Comparison of ENCODE assay signal across 15 mouse cellular contexts in the genomic region with DNA sequence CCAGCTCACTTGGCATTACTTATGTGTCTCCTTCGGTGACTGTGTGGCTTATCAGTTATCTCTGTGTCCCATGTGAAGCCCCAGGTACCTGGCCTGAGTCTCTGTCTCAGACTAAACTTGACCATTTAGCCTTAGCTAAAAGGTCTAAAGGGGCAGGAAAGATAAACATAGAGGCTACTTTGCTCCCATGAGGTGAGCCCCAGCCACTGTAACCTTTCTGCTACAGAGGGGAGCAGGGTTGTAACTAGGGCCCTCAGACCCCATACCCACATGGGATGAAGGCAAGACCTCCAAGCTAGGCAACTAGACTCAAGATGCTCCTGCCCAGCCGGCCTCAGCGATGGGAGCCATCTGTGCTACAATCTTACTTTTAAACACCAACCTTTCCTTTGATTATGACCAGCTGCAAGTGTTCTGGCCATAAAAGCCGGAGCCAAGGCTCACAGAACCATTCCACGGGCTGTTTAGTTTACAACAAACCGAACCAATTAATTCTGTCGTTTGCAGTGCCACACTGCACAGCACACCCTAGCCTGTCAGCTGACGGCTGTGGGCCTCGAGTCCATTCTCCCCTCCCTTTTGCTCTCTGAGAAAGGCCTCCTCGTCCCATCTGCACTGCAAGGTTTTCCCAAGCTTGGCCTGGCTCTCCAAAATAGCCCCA. TPM values are rescaled to one million over a fixed set of nuclear protein-coding genes. Genes with fewer than 3 reads are reported as not detected.
A peak's percentile ranks its signal among the peaks of the same experiment; 100 is the strongest.
DNase-seq lines count a peak whose midpoint lies in the region; ATAC-seq and TF ChIP-seq lines count a peak whose summit lies in the region.
"Had no signal": no experiment of that assay in that cellular context is flagged by ENCODE, and none has a peak within 500 bp of the region (broad histone marks: within the 10 kb centered on the region; RNA-seq: fewer than 3 reads in every experiment).

No protein-coding gene starts in this region.

- no peak overlapping the region for H3K9ac ChIP-seq in forebrain, embryonic 15.5 days (replicated peaks)
- H3K9ac ChIP-seq in forebrain, embryonic 13.5 days: no peak overlapping the region
- H3K9ac ChIP-seq in heart, postnatal 0 days (replicated peaks; ENCODE audit: low read depth, low read length): no peak overlapping the region
- 0 out of 2 replicates have a peak overlapping the region, but pooled peaks have one; percentile 14 for H3K9ac ChIP-seq in liver, embryonic 11.5 days (ENCODE audit: low read depth, low read length)

- no peak for TF ChIP-seq POLR2A in thymus, adult 2 months (IDR thresholded peaks at IDR 0.05; ENCODE audit: control insufficient read depth, extremely low read depth, insufficient read depth, low read length, poor library complexity)

- WGBS in forebrain, embryonic 15.5 days: 81% methylated on average over 10 of the region's 10 CpGs
- 87% methylated on average over 10 of the region's 10 CpGs for WGBS in forebrain, embryonic 13.5 days
- WGBS in heart, postnatal 0 days: 76% methylated on average over 10 of the region's 10 CpGs
- 73% methylated on average over 10 of the region's 10 CpGs for WGBS in liver, embryonic 11.5 days
- 54% methylated on average over 10 of the region's 10 CpGs for WGBS in limb, embryonic 10.5 days
- 90% methylated on average over 10 of the region's 10 CpGs for WGBS in thymus, adult 2 months

- no peaks in the 10 kb centered on the region for H3K9me3 ChIP-seq in forebrain, embryonic 15.5 days
- no peaks in the 10 kb centered on the region for H3K9me3 ChIP-seq in forebrain, embryonic 13.5 days (replicated peaks)
- H3K9me3 ChIP-seq in heart, postnatal 0 days (replicated peaks; ENCODE audit: control insufficient read depth, low read length): no peaks in the 10 kb centered on the region
- no peaks in the 10 kb centered on the region for H3K9me3 ChIP-seq in liver, embryonic 11.5 days (ENCODE audit: control insufficient read depth, low read length)
- H3K9me3 ChIP-seq in limb, embryonic 10.5 days (replicated peaks): no peaks in the 10 kb centered on the region

- no peak for TF ChIP-seq CTCF in heart, postnatal 0 days (IDR thresholded peaks at IDR 0.05; ENCODE audit: low read depth)
- no peak for TF ChIP-seq CTCF in thymus, adult 2 months (IDR thresholded peaks at IDR 0.05; ENCODE audit: borderline replicate concordance, control insufficient read depth, extremely low read depth, insufficient read depth, low read length, poor library complexity)

- ATAC-seq in forebrain, embryonic 15.5 days (replicated peaks): no peak
- ATAC-seq in forebrain, embryonic 13.5 days: no peak
- no peak for ATAC-seq in heart, postnatal 0 days (ENCODE audit: insufficient read depth, low read depth)
- ATAC-seq in liver, embryonic 11.5 days (replicated peaks; ENCODE audit: low FRiP score): no peak
- ATAC-seq: Patski had no signal

- H3K4me3 ChIP-seq in forebrain, embryonic 15.5 days: no peak overlapping the region
- no peak overlapping the region for H3K4me3 ChIP-seq in forebrain, embryonic 13.5 days
- H3K4me3 ChIP-seq in heart, postnatal 0 days (ENCODE audit: low read depth, low read length): no peak overlapping the region
- H3K4me3 ChIP-seq in liver, embryonic 11.5 days (ENCODE audit: low read depth, low read length): no peak overlapping the region
- H3K4me3 ChIP-seq in limb, embryonic 10.5 days: no peak overlapping the region
- no peak overlapping the region for H3K4me3 ChIP-seq in thymus, adult 2 months (ENCODE audit: control insufficient read depth, insufficient read depth, low read length)

- H3K4me2 ChIP-seq in forebrain, embryonic 15.5 days (replicated peaks): no peak overlapping the region
- no peak overlapping the region for H3K4me2 ChIP-seq in forebrain, embryonic 13.5 days
- H3K4me2 ChIP-seq in heart, postnatal 0 days (ENCODE audit: low read depth, low read length): no peak overlapping the region
- no peak overlapping the region for H3K4me2 ChIP-seq in liver, embryonic 11.5 days

- H3K27me3 ChIP-seq in forebrain, embryonic 15.5 days: no peaks in the 10 kb centered on the region
- H3K27me3 ChIP-seq in forebrain, embryonic 13.5 days: no peaks in the 10 kb centered on the region
- H3K27me3 ChIP-seq in heart, postnatal 0 days (ENCODE audit: control insufficient read depth, insufficient read depth, low read length): no peaks in the 10 kb centered on the region
- no peaks in the 10 kb centered on the region for H3K27me3 ChIP-seq in liver, embryonic 11.5 days (replicated peaks; ENCODE audit: control insufficient read depth, insufficient read depth, low read length)
- H3K27me3 ChIP-seq in limb, embryonic 10.5 days (ENCODE audit: low read depth, poor library complexity, severe bottlenecking): no peaks in the 10 kb centered on the region
- H3K27me3 ChIP-seq in thymus, adult 2 months (ENCODE audit: control insufficient read depth, insufficient read depth, low read length): no peaks in the 10 kb centered on the region
- H3K27me3 ChIP-seq: Patski had no signal

- no peak for TF ChIP-seq EP300 in heart, postnatal 0 days (IDR thresholded peaks at IDR 0.05; ENCODE audit: low read depth)

- peaks cover 14% of the 10 kb centered on the region for H3K4me1 ChIP-seq in forebrain, embryonic 15.5 days
- H3K4me1 ChIP-seq in forebrain, embryonic 13.5 days: no peaks in the 10 kb centered on the region
- peaks cover 4% of the 10 kb centered on the region; the same call in 1 of the 2 replicates for H3K4me1 ChIP-seq in heart, postnatal 0 days (ENCODE audit: control insufficient read depth, insufficient read depth)
- H3K4me1 ChIP-seq in liver, embryonic 11.5 days (replicated peaks; ENCODE audit: control insufficient read depth, insufficient read depth, low read length): peaks cover 25% of the 10 kb centered on the region
- H3K4me1 ChIP-seq in limb, embryonic 10.5 days: peaks cover 18% of the 10 kb centered on the region
- H3K4me1 ChIP-seq in thymus, adult 2 months (replicated peaks; ENCODE audit: control insufficient read depth, insufficient read depth, low read length): no peaks in the 10 kb centered on the region

- H3K36me3 ChIP-seq in forebrain, embryonic 15.5 days: peaks cover 35% of the 10 kb centered on the region
- H3K36me3 ChIP-seq in forebrain, embryonic 13.5 days (ENCODE audit: poor library complexity, severe bottlenecking): peaks cover 72% of the 10 kb centered on the region
- peaks cover 26% of the 10 kb centered on the region for H3K36me3 ChIP-seq in heart, postnatal 0 days (replicated peaks; ENCODE audit: control insufficient read depth, insufficient read depth, low read length)
- peaks cover 19% of the 10 kb centered on the region for H3K36me3 ChIP-seq in liver, embryonic 11.5 days (ENCODE audit: control insufficient read depth, insufficient read depth, low read length)
- peaks cover 65% of the 10 kb centered on the region for H3K36me3 ChIP-seq in limb, embryonic 10.5 days
- peaks cover 2% of the 10 kb centered on the region; the same call in 1 of the 2 replicates for H3K36me3 ChIP-seq in thymus, adult 2 months (ENCODE audit: control insufficient read depth, insufficient read depth, low read length)

- peak overlapping the region; percentile 24 for H3K27ac ChIP-seq in forebrain, embryonic 15.5 days (replicated peaks)
- H3K27ac ChIP-seq in forebrain, embryonic 13.5 days: no peak overlapping the region
- H3K27ac ChIP-seq in heart, postnatal 0 days (ENCODE audit: low read depth): peak overlapping the region; percentile 21; the same call in 1 of the 2 replicates
- H3K27ac ChIP-seq in liver, embryonic 11.5 days (ENCODE audit: low read depth, low read length): no peak overlapping the region; the same call in 1 of the 2 replicates
- H3K27ac ChIP-seq in limb, embryonic 10.5 days: peak overlapping the region; percentile 4; the same call in 1 of the 2 replicates
- H3K27ac ChIP-seq in thymus, adult 2 months (ENCODE audit: control insufficient read depth, insufficient read depth, low read length): no peak overlapping the region

- DNase-seq in heart, postnatal 0 days (ENCODE audit: low spot score): no peak
- DNase-seq in heart, postnatal 14 days: no peak
- DNase-seq in liver, embryonic 11.5 days (ENCODE audit: low spot score): no peak
- no peak for DNase-seq in liver
- no peak for DNase-seq in limb, embryonic 10.5 days (ENCODE audit: low spot score)
- no peak for DNase-seq in thymus, adult 2 months

- intact Hi-C loops in heart, postnatal 14 days (cut with DNase I): no loop called here

RNA-seq across cellular contexts. Expression of a gene that starts 9.7 kb away (rescaled TPM):
- polyA plus RNA-seq in forebrain, embryonic 15.5 days (2015; fragmentation: Nextera tagmentation; extraction: Ambion mirVana): 34.8 and 37.4 TPM in 2 replicates
- 22.2 and 25.2 TPM in 2 replicates for polyA plus RNA-seq in forebrain, embryonic 13.5 days (2015; fragmentation: Nextera tagmentation; extraction: Ambion mirVana)
- total RNA-seq in heart, postnatal 0 days (2014; rRNA removed; ENCODE audit: low replicate concordance): 11.1 and 13.4 TPM in 2 replicates
- polyA plus RNA-seq in heart, postnatal 0 days (2015; fragmentation: Nextera tagmentation; extraction: Ambion mirVana): 18.5 and 20.1 TPM in 2 replicates
- 10 to 100 TPM in 1 of 2 experiments, 1 to 10 TPM in 1; 10.0 to 10.4 TPM for total RNA-seq in heart, postnatal 14 days (2021)
- 23.6 and 28.4 TPM in 2 replicates for polyA plus RNA-seq in liver, embryonic 11.5 days (2014; fragmentation: Nextera tagmentation; extraction: Ambion mirVana)
- polyA plus RNA-seq in limb, embryonic 10.5 days (2016; fragmentation: Nextera tagmentation; extraction: Ambion mirVana): 9.4 TPM in 2 replicates
- 89.4 and 120 TPM in 2 replicates for polyA plus RNA-seq in thymus, adult 2 months (2012; rRNA removed)

RNA-seq across cellular contexts. Expression of a gene that starts 18.9 kb away (rescaled TPM):
- 106 and 121 TPM in 2 replicates for polyA plus RNA-seq in forebrain, embryonic 15.5 days (2015; fragmentation: Nextera tagmentation; extraction: Ambion mirVana)
- polyA plus RNA-seq in forebrain, embryonic 13.5 days (2015; fragmentation: Nextera tagmentation; extraction: Ambion mirVana): 147 and 165 TPM in 2 replicates
- total RNA-seq in heart, postnatal 0 days (2014; rRNA removed; ENCODE audit: low replicate concordance): 108 TPM in 2 replicates
- polyA plus RNA-seq in heart, postnatal 0 days (2015; fragmentation: Nextera tagmentation; extraction: Ambion mirVana): 56.7 and 59.7 TPM in 2 replicates
- total RNA-seq in heart, postnatal 14 days (2021): 10 to 100 TPM; 37.1 to 38.2 TPM
- 667 and 675 TPM in 2 replicates for polyA plus RNA-seq in liver, embryonic 11.5 days (2014; fragmentation: Nextera tagmentation; extraction: Ambion mirVana)
- 904 and 1,218 TPM in 2 replicates for polyA plus RNA-seq in limb, embryonic 10.5 days (2016; fragmentation: Nextera tagmentation; extraction: Ambion mirVana)
- 430 and 578 TPM in 2 replicates for polyA plus RNA-seq in thymus, adult 2 months (2012; rRNA removed)

RNA-seq across cellular contexts. Expression of a gene that starts 48.0 kb away (rescaled TPM):
- polyA plus RNA-seq in forebrain, embryonic 15.5 days (2015; fragmentation: Nextera tagmentation; extraction: Ambion mirVana): 273 and 295 TPM in 2 replicates
- 191 and 196 TPM in 2 replicates for polyA plus RNA-seq in forebrain, embryonic 13.5 days (2015; fragmentation: Nextera tagmentation; extraction: Ambion mirVana)
- total RNA-seq in heart, postnatal 0 days (2014; rRNA removed; ENCODE audit: low replicate concordance): 159 and 184 TPM in 2 replicates
- polyA plus RNA-seq in heart, postnatal 0 days (2015; fragmentation: Nextera tagmentation; extraction: Ambion mirVana): 139 and 140 TPM in 2 replicates
- 100 to 1,000 TPM; 320 to 341 TPM for total RNA-seq in heart, postnatal 14 days (2021)
- 19.6 and 26.1 TPM in 2 replicates for polyA plus RNA-seq in liver, embryonic 11.5 days (2014; fragmentation: Nextera tagmentation; extraction: Ambion mirVana)
- 88.2 and 96.2 TPM in 2 replicates for polyA plus RNA-seq in limb, embryonic 10.5 days (2016; fragmentation: Nextera tagmentation; extraction: Ambion mirVana)
- 86.3 and 110 TPM in 2 replicates for polyA plus RNA-seq in thymus, adult 2 months (2012; rRNA removed)

RNA-seq across cellular contexts. Expression of a gene that starts 54.0 kb away (rescaled TPM):
- polyA plus RNA-seq in forebrain, embryonic 15.5 days (2015; fragmentation: Nextera tagmentation; extraction: Ambion mirVana): 2.4 and 3.0 TPM in 2 replicates
- 2.2 and 2.4 TPM in 2 replicates for polyA plus RNA-seq in forebrain, embryonic 13.5 days (2015; fragmentation: Nextera tagmentation; extraction: Ambion mirVana)
- total RNA-seq in heart, postnatal 0 days (2014; rRNA removed; ENCODE audit: low replicate concordance): not detected in 2 replicates
- 0.03 TPM in 1 of 2 replicates, not detected in the other for polyA plus RNA-seq in heart, postnatal 0 days (2015; fragmentation: Nextera tagmentation; extraction: Ambion mirVana)
- total RNA-seq in heart, postnatal 14 days (2021): under 1 TPM; 0.15 to 0.19 TPM
- 0.12 and 0.18 TPM in 2 replicates for polyA plus RNA-seq in liver, embryonic 11.5 days (2014; fragmentation: Nextera tagmentation; extraction: Ambion mirVana)
- polyA plus RNA-seq in limb, embryonic 10.5 days (2016; fragmentation: Nextera tagmentation; extraction: Ambion mirVana): 0.06 and 0.35 TPM in 2 replicates
- 1.5 and 1.9 TPM in 2 replicates for polyA plus RNA-seq in thymus, adult 2 months (2012; rRNA removed)
- total RNA-seq: liver, adult 2 months; megakaryocyte-erythroid progenitor cell, adult 5-6 weeks; monocyte, adult 5-6 weeks had no signal
- polyA plus RNA-seq: liver, adult 2 months had no signal

RNA-seq across cellular contexts. Expression of a gene that starts 59.8 kb away (rescaled TPM):
- polyA plus RNA-seq in forebrain, embryonic 15.5 days (2015; fragmentation: Nextera tagmentation; extraction: Ambion mirVana): not detected in 2 replicates
- polyA plus RNA-seq in forebrain, embryonic 13.5 days (2015; fragmentation: Nextera tagmentation; extraction: Ambion mirVana): not detected in 2 replicates
- total RNA-seq in heart, postnatal 0 days (2014; rRNA removed; ENCODE audit: low replicate concordance): not detected in 2 replicates
- polyA plus RNA-seq in heart, postnatal 0 days (2015; fragmentation: Nextera tagmentation; extraction: Ambion mirVana): not detected in 2 replicates
- not detected for total RNA-seq in heart, postnatal 14 days (2021)
- not detected in 2 replicates for polyA plus RNA-seq in liver, embryonic 11.5 days (2014; fragmentation: Nextera tagmentation; extraction: Ambion mirVana)
- polyA plus RNA-seq in limb, embryonic 10.5 days (2016; fragmentation: Nextera tagmentation; extraction: Ambion mirVana): not detected in 2 replicates
- not detected in 2 replicates for polyA plus RNA-seq in thymus, adult 2 months (2012; rRNA removed)
- total RNA-seq: layer of hippocampus, postnatal 36 days; liver, adult 2 months; megakaryocyte-erythroid progenitor cell, adult 5-6 weeks; monocyte, adult 5-6 weeks had no signal
- polyA plus RNA-seq: gonadal fat pad, adult 2 months; liver, adult 2 months; spleen, adult 2 months had no signal

Comparison
In these comparisons a context has a peak if more than half of its experiments do, and no peak if none do; other contexts are left out.
1. H3K27ac ChIP-seq: peak in forebrain, embryonic 15.5 days (single experiment), heart, postnatal 0 days (single experiment) and limb, embryonic 10.5 days (single experiment); none in forebrain, embryonic 13.5 days (single experiment), liver, embryonic 11.5 days (single experiment) and thymus, adult 2 months (single experiment).